Mouse (Mus musculus): ENCODE data around the gene Gm29776. TPM values are rescaled to one million over a fixed set of nuclear protein-coding genes. Genes with fewer than 3 reads are reported as not detected.
A peak's percentile ranks its signal among the peaks of the same experiment; 100 is the strongest.

Gene Gm29776
- polyA plus RNA-seq, 1 experiment from 2014 or later, result 0.19 TPM

- 93% methylated on average over 3 of the region's 3 CpGs for WGBS
- ATAC-seq (ENCODE audit: insufficient number of reproducible peaks, insufficient read depth, low FRiP score, low TSS enrichment), result no peak
- peaks cover 39% of the 10 kb centered on the region for H3K36me3 ChIP-seq
These were observed 16.2 kb downstream of the Gm29776 start for GRCm38 (mm10) chr14:54682396-54682795.

GRCm38 (mm10) chr14:54678657-54679304 is 19.9 kb downstream of the Gm29776 start:
- Histone ChIP-seq H3K4me2 (replicated peaks) (no peak overlapping the region), H3K4me1 (no peaks in the 10 kb centered on the region), H3K9me3 (no peaks in the 10 kb centered on the region), H3K27me3 (no peaks in the 10 kb centered on the region), H3K4me3 (no peak overlapping the region), H3K36me3 (peaks cover 70% of the 10 kb centered on the region), H3K9ac (no peak overlapping the region), H3K27ac (no peak overlapping the region)
- WGBS, result 89% methylated on average over 16 of the region's 16 CpGs
- ATAC-seq (ENCODE audit: insufficient number of reproducible peaks, insufficient read depth, low FRiP score, low TSS enrichment), result no peak

More at GRCm38 (mm10) chr14:54682396-54682795, 16.2 kb downstream of the Gm29776 start:
- Histone ChIP-seq H3K4me2 (replicated peaks) (no peak overlapping the region), H3K9me3 (no peaks in the 10 kb centered on the region), H3K9ac (no peak overlapping the region), H3K4me3 (no peak overlapping the region), H3K27me3 (no peaks in the 10 kb centered on the region), H3K27ac (no peak overlapping the region), H3K4me1 (peaks cover 7% of the 10 kb centered on the region; the same call in 1 of the 2 replicates)

GRCm38 (mm10) chr14:54676290-54676689 is 22.3 kb downstream of the Gm29776 start:
- H3K4me2 ChIP-seq (replicated peaks), result no peak overlapping the region
- WGBS, result 91% methylated on average over 5 of the region's 5 CpGs
- ATAC-seq (ENCODE audit: insufficient number of reproducible peaks, insufficient read depth, low FRiP score, low TSS enrichment), result no peak
- H3K4me1 ChIP-seq, result no peaks in the 10 kb centered on the region
- no peaks in the 10 kb centered on the region for H3K27me3 ChIP-seq
- no peak overlapping the region for H3K4me3 ChIP-seq
- H3K9me3 ChIP-seq, result no peaks in the 10 kb centered on the region
- H3K27ac ChIP-seq, result no peak overlapping the region
- peaks cover 70% of the 10 kb centered on the region for H3K36me3 ChIP-seq
- H3K9ac ChIP-seq, result no peak overlapping the region

GRCm38 (mm10) chr14:54674317-54674716 is 24.3 kb downstream of the Gm29776 start:
- Histone ChIP-seq H3K27me3 (no peaks in the 10 kb centered on the region), H3K4me2 (replicated peaks) (no peak overlapping the region), H3K27ac (no peak overlapping the region), H3K4me3 (no peak overlapping the region), H3K9ac (no peak overlapping the region), H3K4me1 (no peaks in the 10 kb centered on the region), H3K9me3 (no peaks in the 10 kb centered on the region), H3K36me3 (peaks cover 61% of the 10 kb centered on the region)
- ATAC-seq (ENCODE audit: insufficient number of reproducible peaks, insufficient read depth, low FRiP score, low TSS enrichment), result no peak
- WGBS, result 88% methylated on average over 2 of the region's 2 CpGs

GRCm38 (mm10) chr14:54669381-54669780 is 29.3 kb downstream of the Gm29776 start:
- H3K4me3 ChIP-seq, result no peak overlapping the region
- peaks cover 64% of the 10 kb centered on the region for H3K36me3 ChIP-seq
- no peaks in the 10 kb centered on the region for H3K4me1 ChIP-seq
- 88% methylated on average over 4 of the region's 4 CpGs for WGBS
- no peak overlapping the region for H3K4me2 ChIP-seq (replicated peaks)
- ATAC-seq (ENCODE audit: insufficient number of reproducible peaks, insufficient read depth, low FRiP score, low TSS enrichment), result no peak
- H3K9me3 ChIP-seq, result no peaks in the 10 kb centered on the region
- H3K27me3 ChIP-seq, result no peaks in the 10 kb centered on the region
- no peak overlapping the region for H3K9ac ChIP-seq
- no peak overlapping the region for H3K27ac ChIP-seq

GRCm38 (mm10) chr14:54664477-54665222 is 34.0 kb downstream of the Gm29776 start:
- Histone ChIP-seq H3K4me2 (replicated peaks) (no peak overlapping the region), H3K4me3 (no peak overlapping the region), H3K9me3 (no peaks in the 10 kb centered on the region), H3K27me3 (no peaks in the 10 kb centered on the region), H3K9ac (no peak overlapping the region), H3K4me1 (no peaks in the 10 kb centered on the region), H3K36me3 (peaks cover 94% of the 10 kb centered on the region), H3K27ac (no peak overlapping the region)
- no peak for ATAC-seq (ENCODE audit: insufficient number of reproducible peaks, insufficient read depth, low FRiP score, low TSS enrichment)
- WGBS, result 87% methylated on average over 10 of the region's 10 CpGs

GRCm38 (mm10) chr14:54660009-54660408 is 38.6 kb downstream of the Gm29776 start:
- Histone ChIP-seq H3K4me1 (no peaks in the 10 kb centered on the region), H3K9ac (no peak overlapping the region), H3K27me3 (no peaks in the 10 kb centered on the region), H3K4me3 (no peak overlapping the region), H3K4me2 (replicated peaks) (no peak overlapping the region), H3K36me3 (peaks cover 91% of the 10 kb centered on the region), H3K27ac (no peak overlapping the region), H3K9me3 (no peaks in the 10 kb centered on the region)
- ATAC-seq (ENCODE audit: insufficient number of reproducible peaks, insufficient read depth, low FRiP score, low TSS enrichment), result no peak
- 81% methylated on average over 2 of the region's 2 CpGs for WGBS

GRCm38 (mm10) chr14:54653496-54653895 is 45.1 kb downstream of the Gm29776 start:
- peak; percentile 78; the same call in 1 of the 2 replicates for ATAC-seq (ENCODE audit: insufficient number of reproducible peaks, insufficient read depth, low FRiP score, low TSS enrichment)
- Histone ChIP-seq H3K4me3 (peak overlapping the region; percentile 68), H3K9me3 (no peaks in the 10 kb centered on the region), H3K4me2 (replicated peaks) (peak overlapping the region; percentile 80), H3K27me3 (no peaks in the 10 kb centered on the region), H3K36me3 (peaks cover 70% of the 10 kb centered on the region), H3K27ac (peak overlapping the region; percentile 86), H3K4me1 (peaks cover 35% of the 10 kb centered on the region), H3K9ac (peak overlapping the region; percentile 82)
- WGBS, result under 1% methylated on average over 12 of the region's 12 CpGs

- Histone ChIP-seq H3K27me3 (no peaks in the 10 kb centered on the region), H3K4me1 (peaks cover 35% of the 10 kb centered on the region), H3K27ac (peak overlapping the region; percentile 86), H3K36me3 (peaks cover 70% of the 10 kb centered on the region), H3K9me3 (no peaks in the 10 kb centered on the region), H3K9ac (peak overlapping the region; percentile 82), H3K4me2 (replicated peaks) (peak overlapping the region; percentile 80), H3K4me3 (peak overlapping the region; percentile 68)
- no peak for ATAC-seq (ENCODE audit: insufficient number of reproducible peaks, insufficient read depth, low FRiP score, low TSS enrichment)
- WGBS, result 0% methylated on average over 7 of the region's 7 CpGs
These were observed 45.8 kb downstream of the Gm29776 start for GRCm38 (mm10) chr14:54652787-54653186.

GRCm38 (mm10) chr14:54651556-54651955 is 47.1 kb downstream of the Gm29776 start:
- Histone ChIP-seq H3K4me2 (replicated peaks) (peak overlapping the region; percentile 80), H3K27me3 (no peaks in the 10 kb centered on the region), H3K27ac (0 out of 2 replicates have a peak overlapping the region, but pooled peaks have one; percentile 17), H3K9ac (peak overlapping the region; percentile 24; the same call in 1 of the 2 replicates), H3K9me3 (no peaks in the 10 kb centered on the region), H3K4me3 (no peak overlapping the region), H3K4me1 (peaks cover 35% of the 10 kb centered on the region), H3K36me3 (peaks cover 72% of the 10 kb centered on the region)
- no peak for ATAC-seq (ENCODE audit: insufficient number of reproducible peaks, insufficient read depth, low FRiP score, low TSS enrichment)
- WGBS, result 80% methylated on average over 4 of the region's 4 CpGs

GRCm38 (mm10) chr14:54650621-54651454 is 47.8 kb downstream of the Gm29776 start:
- Histone ChIP-seq H3K27ac (0 out of 2 replicates have a peak overlapping the region, but pooled peaks have one; percentile 17), H3K4me3 (peak overlapping the region; percentile 11; the same call in 1 of the 2 replicates), H3K4me1 (peaks cover 35% of the 10 kb centered on the region), H3K36me3 (peaks cover 72% of the 10 kb centered on the region), H3K4me2 (replicated peaks) (peak overlapping the region; percentile 12; the same call in 1 of the 2 replicates), H3K9ac (no peak overlapping the region), H3K27me3 (no peaks in the 10 kb centered on the region), H3K9me3 (no peaks in the 10 kb centered on the region)
- 64% methylated on average over 23 of the region's 23 CpGs for WGBS
- no peak; the same call in 1 of the 2 replicates for ATAC-seq (ENCODE audit: insufficient number of reproducible peaks, insufficient read depth, low FRiP score, low TSS enrichment)
